Mouse (Mus musculus): Measurements from ENCODE around the gene Acer1. TPM values are rescaled to one million over a fixed set of nuclear protein-coding genes. Genes with fewer than 3 reads are reported as not detected.

Gene Acer1
- polyA plus RNA-seq, 1 experiment from 2014 or later: 2.4 TPM

GRCm38 (mm10) chr17:56984886-56985285 lies 3.0 kb upstream of the Acer1 start:
- no peak overlapping the region for H3K27ac ChIP-seq (replicated peaks; ENCODE audit: low read depth, low read length)
- H3K4me2 ChIP-seq (ENCODE audit: low read depth, low read length): no peak overlapping the region
- H3K4me1 ChIP-seq (ENCODE audit: control insufficient read depth, insufficient read depth, low read length): no peaks in the 10 kb centered on the region
- no peaks in the 10 kb centered on the region for H3K9me3 ChIP-seq (ENCODE audit: control insufficient read depth, low read length)
- H3K4me3 ChIP-seq (ENCODE audit: low read depth, low read length): no peak overlapping the region
- DNase-seq (ENCODE audit: low spot score): no peak
- H3K36me3 ChIP-seq (ENCODE audit: control insufficient read depth, insufficient read depth, low read length): no peaks in the 10 kb centered on the region
- WGBS: 67% methylated on average over 9 of the region's 9 CpGs
- H3K9ac ChIP-seq (ENCODE audit: low read depth, low read length): no peak overlapping the region
- H3K27me3 ChIP-seq (replicated peaks; ENCODE audit: control insufficient read depth, insufficient read depth, low read length): no peaks in the 10 kb centered on the region
- ATAC-seq (ENCODE audit: low read depth): no peak

DNA sequence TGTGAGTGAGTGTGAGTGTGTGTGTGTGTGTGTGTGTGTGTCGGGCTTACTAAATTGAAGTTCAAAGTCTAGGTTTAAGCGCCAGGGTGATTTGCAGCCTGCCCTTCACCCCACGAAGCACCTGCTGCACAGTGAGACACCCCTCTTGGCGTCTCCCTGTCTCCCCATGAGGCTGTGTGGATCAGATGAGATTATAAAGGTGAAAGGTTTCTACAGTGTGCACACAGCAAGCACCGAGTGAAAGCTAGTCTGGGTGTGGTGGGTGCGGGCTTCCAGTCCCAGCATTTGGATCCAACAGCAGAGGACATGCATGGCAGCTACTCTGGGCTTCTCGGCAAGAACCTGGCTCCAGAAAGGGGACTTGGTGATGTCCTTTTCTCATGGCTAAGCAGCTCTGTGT lies 877 bp downstream of the Acer1 start:
- no peak overlapping the region for H3K9ac ChIP-seq (ENCODE audit: low read depth, low read length)
- no peaks in the 10 kb centered on the region for H3K27me3 ChIP-seq (replicated peaks; ENCODE audit: control insufficient read depth, insufficient read depth, low read length)
- ATAC-seq (ENCODE audit: low read depth) (no peak), DNase-seq (ENCODE audit: low spot score) (no peak)
- no peak overlapping the region for H3K4me2 ChIP-seq (ENCODE audit: low read depth, low read length)
- H3K4me1 ChIP-seq (ENCODE audit: control insufficient read depth, insufficient read depth, low read length): no peaks in the 10 kb centered on the region
- no peak overlapping the region for H3K4me3 ChIP-seq (ENCODE audit: low read depth, low read length)
- no peaks in the 10 kb centered on the region for H3K36me3 ChIP-seq (ENCODE audit: control insufficient read depth, insufficient read depth, low read length)
- H3K27ac ChIP-seq (replicated peaks; ENCODE audit: low read depth, low read length): no peak overlapping the region
- H3K9me3 ChIP-seq (ENCODE audit: control insufficient read depth, low read length): no peaks in the 10 kb centered on the region
- WGBS: 74% methylated on average over 7 of the region's 7 CpGs

GRCm38 (mm10) chr17:56979524-56979923 lies 2.4 kb downstream of the Acer1 start:
- no peak overlapping the region for H3K4me2 ChIP-seq (ENCODE audit: low read depth, low read length)
- H3K36me3 ChIP-seq (ENCODE audit: control insufficient read depth, insufficient read depth, low read length): no peaks in the 10 kb centered on the region
- 34% methylated on average over 7 of the region's 8 CpGs for WGBS
- H3K27me3 ChIP-seq (replicated peaks; ENCODE audit: control insufficient read depth, insufficient read depth, low read length): no peaks in the 10 kb centered on the region
- H3K4me1 ChIP-seq (ENCODE audit: control insufficient read depth, insufficient read depth, low read length): no peaks in the 10 kb centered on the region
- no peaks in the 10 kb centered on the region for H3K9me3 ChIP-seq (ENCODE audit: control insufficient read depth, low read length)
- no peak overlapping the region for H3K27ac ChIP-seq (replicated peaks; ENCODE audit: low read depth, low read length)
- DNase-seq (ENCODE audit: low spot score): no peak
- no peak overlapping the region for H3K4me3 ChIP-seq (ENCODE audit: low read depth, low read length)
- ATAC-seq (ENCODE audit: low read depth): no peak
- no peak overlapping the region for H3K9ac ChIP-seq (ENCODE audit: low read depth, low read length)

- no peak for DNase-seq (ENCODE audit: low spot score)
- no peaks in the 10 kb centered on the region for H3K36me3 ChIP-seq (ENCODE audit: control insufficient read depth, insufficient read depth, low read length)
- no peak overlapping the region for H3K4me3 ChIP-seq (ENCODE audit: low read depth, low read length)
- no peak overlapping the region for H3K4me2 ChIP-seq (ENCODE audit: low read depth, low read length)
- no peak for ATAC-seq (ENCODE audit: low read depth)
- H3K9me3 ChIP-seq (ENCODE audit: control insufficient read depth, low read length): no peaks in the 10 kb centered on the region
- no peak overlapping the region for H3K27ac ChIP-seq (replicated peaks; ENCODE audit: low read depth, low read length)
- no peaks in the 10 kb centered on the region for H3K27me3 ChIP-seq (replicated peaks; ENCODE audit: control insufficient read depth, insufficient read depth, low read length)
- no peak overlapping the region for H3K9ac ChIP-seq (ENCODE audit: low read depth, low read length)
- 64% methylated on average over 8 of the region's 8 CpGs for WGBS
- no peaks in the 10 kb centered on the region for H3K4me1 ChIP-seq (ENCODE audit: control insufficient read depth, insufficient read depth, low read length)
These were observed 5.2 kb downstream of the Acer1 start for GRCm38 (mm10) chr17:56976531-56977390.

DNA sequence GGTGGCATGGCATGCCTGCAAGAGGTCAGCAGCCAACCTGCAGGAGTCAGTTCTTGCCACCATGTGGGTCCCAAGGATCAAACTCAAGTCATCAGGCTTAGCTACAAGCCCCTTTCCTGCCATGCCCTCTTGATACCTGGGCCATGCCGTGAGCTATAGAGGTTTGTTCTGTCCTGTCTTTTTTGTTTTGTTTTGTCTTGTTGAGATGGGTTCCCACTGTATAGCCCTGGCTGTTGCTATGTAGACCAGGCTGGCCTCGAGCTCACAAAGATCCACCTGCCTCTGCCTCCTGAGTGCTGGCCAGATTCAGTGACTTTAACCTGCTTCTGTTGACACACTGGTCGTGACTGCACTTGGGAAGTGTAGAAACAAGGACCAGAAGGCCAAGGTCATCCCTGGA lies 6.5 kb downstream of the Acer1 start:
- no peak overlapping the region for H3K4me2 ChIP-seq (ENCODE audit: low read depth, low read length)
- ATAC-seq (ENCODE audit: low read depth) (no peak), DNase-seq (ENCODE audit: low spot score) (no peak)
- no peaks in the 10 kb centered on the region for H3K36me3 ChIP-seq (ENCODE audit: control insufficient read depth, insufficient read depth, low read length)
- H3K9me3 ChIP-seq (ENCODE audit: control insufficient read depth, low read length): no peaks in the 10 kb centered on the region
- 66% methylated on average over 3 of the region's 3 CpGs for WGBS
- no peak overlapping the region for H3K27ac ChIP-seq (replicated peaks; ENCODE audit: low read depth, low read length)
- H3K9ac ChIP-seq (ENCODE audit: low read depth, low read length): no peak overlapping the region
- H3K4me3 ChIP-seq (ENCODE audit: low read depth, low read length): no peak overlapping the region
- no peaks in the 10 kb centered on the region for H3K4me1 ChIP-seq (ENCODE audit: control insufficient read depth, insufficient read depth, low read length)
- no peaks in the 10 kb centered on the region for H3K27me3 ChIP-seq (replicated peaks; ENCODE audit: control insufficient read depth, insufficient read depth, low read length)

- H3K36me3 ChIP-seq (ENCODE audit: control insufficient read depth, insufficient read depth, low read length): no peaks in the 10 kb centered on the region
- 72% methylated on average over 5 of the region's 5 CpGs for WGBS
- ATAC-seq (ENCODE audit: low read depth) (no peak), DNase-seq (ENCODE audit: low spot score) (no peak)
- H3K27me3 ChIP-seq (replicated peaks; ENCODE audit: control insufficient read depth, insufficient read depth, low read length): 0 out of 2 replicates have a peak, but pooled peaks cover 3% of the 10 kb centered on the region
- H3K4me1 ChIP-seq (ENCODE audit: control insufficient read depth, insufficient read depth, low read length): no peaks in the 10 kb centered on the region
- no peak overlapping the region for H3K9ac ChIP-seq (ENCODE audit: low read depth, low read length)
- H3K27ac ChIP-seq (replicated peaks; ENCODE audit: low read depth, low read length): no peak overlapping the region
- H3K4me2 ChIP-seq (ENCODE audit: low read depth, low read length): no peak overlapping the region
- H3K9me3 ChIP-seq (ENCODE audit: control insufficient read depth, low read length): no peaks in the 10 kb centered on the region
- H3K4me3 ChIP-seq (ENCODE audit: low read depth, low read length): no peak overlapping the region
These were observed 7.2 kb downstream of the Acer1 start for GRCm38 (mm10) chr17:56974708-56975240.

- Histone ChIP-seq H3K27me3 (replicated peaks; ENCODE audit: control insufficient read depth, insufficient read depth, low read length) (0 out of 2 replicates have a peak, but pooled peaks cover 6% of the 10 kb centered on the region), H3K4me3 (ENCODE audit: low read depth, low read length) (no peak overlapping the region), H3K9me3 (ENCODE audit: control insufficient read depth, low read length) (no peaks in the 10 kb centered on the region), H3K4me2 (ENCODE audit: low read depth, low read length) (no peak overlapping the region), H3K9ac (ENCODE audit: low read depth, low read length) (no peak overlapping the region), H3K4me1 (ENCODE audit: control insufficient read depth, insufficient read depth, low read length) (no peaks in the 10 kb centered on the region), H3K27ac (replicated peaks; ENCODE audit: low read depth, low read length) (no peak overlapping the region), H3K36me3 (ENCODE audit: control insufficient read depth, insufficient read depth, low read length) (no peaks in the 10 kb centered on the region)
- no peak; the same call in 1 of the 2 replicates for ATAC-seq (ENCODE audit: low read depth)
- WGBS: 66% methylated on average over 13 of the region's 14 CpGs
- no peak for DNase-seq (ENCODE audit: low spot score)
These were observed 7.8 kb downstream of the Acer1 start for GRCm38 (mm10) chr17:56973956-56974707.

DNA sequence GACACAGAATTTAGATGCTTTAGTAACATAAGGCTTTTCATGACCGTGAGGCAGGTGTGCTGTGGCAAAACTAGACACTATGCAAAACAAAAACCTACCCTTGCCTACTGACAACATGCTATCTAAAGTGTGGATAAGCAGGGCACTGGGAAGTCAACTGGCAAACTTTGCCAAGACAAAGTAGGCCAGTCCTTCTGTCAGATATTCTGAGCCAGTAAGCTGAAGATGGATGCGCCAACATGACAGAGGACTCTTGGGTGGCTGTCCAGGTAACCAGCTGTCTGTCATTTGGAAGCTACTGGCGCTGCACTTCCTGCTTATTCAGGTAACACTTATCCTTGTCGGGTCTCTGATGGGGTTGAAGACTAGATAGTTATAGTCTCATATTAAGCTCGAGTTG lies 11.8 kb downstream of the Acer1 start:
- no peak overlapping the region for H3K4me2 ChIP-seq (ENCODE audit: low read depth, low read length)
- 0 out of 2 replicates have a peak, but pooled peaks cover 6% of the 10 kb centered on the region for H3K27me3 ChIP-seq (replicated peaks; ENCODE audit: control insufficient read depth, insufficient read depth, low read length)
- H3K9me3 ChIP-seq (ENCODE audit: control insufficient read depth, low read length): no peaks in the 10 kb centered on the region
- H3K36me3 ChIP-seq (ENCODE audit: control insufficient read depth, insufficient read depth, low read length): no peaks in the 10 kb centered on the region
- no peaks in the 10 kb centered on the region for H3K4me1 ChIP-seq (ENCODE audit: control insufficient read depth, insufficient read depth, low read length)
- DNase-seq (ENCODE audit: low spot score): no peak
- no peak for ATAC-seq (ENCODE audit: low read depth)
- H3K4me3 ChIP-seq (ENCODE audit: low read depth, low read length): no peak overlapping the region
- no peak overlapping the region for H3K27ac ChIP-seq (replicated peaks; ENCODE audit: low read depth, low read length)
- H3K9ac ChIP-seq (ENCODE audit: low read depth, low read length): no peak overlapping the region
- 57% methylated on average over 5 of the region's 5 CpGs for WGBS

Data from embryonic facial prominence, embryonic 14.5 days (tissue).